Mouse (Mus musculus): Measurements from ENCODE around the gene Tns1.

DNA sequence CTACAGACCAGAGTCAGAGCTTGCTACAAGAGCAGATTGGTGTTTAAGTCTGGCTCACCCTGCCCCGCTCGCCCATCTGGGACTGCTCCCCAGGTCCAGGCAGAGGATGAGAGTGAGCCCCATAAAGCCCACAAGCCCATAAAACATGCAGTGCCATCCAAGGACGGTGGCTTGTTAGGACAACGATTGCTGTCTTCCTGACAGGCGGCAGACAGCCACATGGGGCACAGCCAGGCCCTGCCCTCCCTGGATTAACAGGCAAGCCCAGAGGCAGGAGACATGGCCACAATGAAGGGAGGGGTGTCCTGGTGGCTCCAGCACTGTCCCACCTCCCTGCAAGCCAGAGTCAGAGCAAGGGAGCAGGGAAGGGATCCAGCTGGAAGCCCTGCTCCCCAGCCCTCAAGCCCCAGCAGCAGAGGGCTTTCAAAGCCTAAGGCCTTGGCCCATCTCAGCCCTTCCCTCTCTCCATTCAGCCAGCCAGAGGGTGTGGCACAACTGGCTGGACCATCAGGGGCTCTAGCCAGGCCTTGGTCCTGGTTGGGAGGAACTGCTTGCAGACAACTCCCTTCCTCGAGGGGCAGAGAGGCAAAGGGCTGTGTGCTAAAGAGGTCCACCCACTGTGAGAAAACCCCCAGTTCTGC is 40.1 kb downstream of the Tns1 start:
- TF ChIP-seq POLR2A (IDR thresholded peaks at IDR 0.05; ENCODE audit: borderline replicate concordance, control insufficient read depth, low read depth, low read length) (no peak), CTCF (IDR thresholded peaks at IDR 0.05; ENCODE audit: control insufficient read depth, insufficient read depth, low read length) (no peak)

All from bone marrow, adult 2 months (tissue).